Mouse (Mus musculus) E14TG2a.4 (cell line): ENCODE measurements around the gene Gm28048.
A peak's percentile ranks its signal among the peaks of the same experiment; 100 is the strongest.

Source experiments
- H3K27me3 ChIP-seq: 2 replicates; pipeline ENCODE4 v1.6.1; 2014; ENCODE audit warnings: low read length, control low read depth; ENCODE audit not compliant: insufficient read depth
- H3K36me3 ChIP-seq: 2 replicates; pipeline ENCODE4 v1.6.1; 2014; ENCODE audit warnings: low read length, control low read depth; ENCODE audit not compliant: insufficient read depth
- H3K4me1 ChIP-seq: replicated peaks from 2 replicates; pipeline ENCODE4 v1.6.1; 2014; ENCODE audit warnings: low read depth, low read length, control low read depth
- H3K4me3 ChIP-seq: replicated peaks from 2 replicates; pipeline ENCODE4 v1.5.1; 2014; ENCODE audit warnings: mild to moderate bottlenecking, low read length
- H3K9me3 ChIP-seq: 2 replicates; pipeline ENCODE4 v1.6.1; 2014; ENCODE audit warnings: low read length, control low read depth
- CTCF ChIP-seq: conservative IDR thresholded peaks from 2 replicates; pipeline ENCODE4 v1.5.1; 2014; ENCODE audit warnings: low read length
- NANOG ChIP-seq: IDR thresholded peaks from 2 replicates; pipeline ENCODE4 v1.6.1; 2014; ENCODE audit warnings: borderline replicate concordance, low read length, mixed read lengths
- POU5F1 ChIP-seq: IDR thresholded peaks from 2 replicates; pipeline ENCODE4 v1.6.1; 2014; ENCODE audit warnings: low read length, borderline replicate concordance

Gm28048 gene

GRCm38 (mm10) chr11:22950131-22950530 is 31.8 kb downstream of the Gm28048 start:
- H3K4me1 ChIP-seq, result peaks cover 56% of the 10 kb centered on the region
- H3K36me3 ChIP-seq, result peaks cover 12% of the 10 kb centered on the region
- no peaks in the 10 kb centered on the region for H3K9me3 ChIP-seq
- H3K27me3 ChIP-seq, result no peaks in the 10 kb centered on the region
- no peak overlapping the region for H3K4me3 ChIP-seq
- TF ChIP-seq POU5F1 (no peak), CTCF (peak; percentile 52), NANOG (no peak)

- Histone ChIP-seq H3K9me3 (no peaks in the 10 kb centered on the region), H3K27me3 (no peaks in the 10 kb centered on the region), H3K4me3 (no peak overlapping the region; the same call in 1 of the 2 replicates), H3K36me3 (peaks cover 9% of the 10 kb centered on the region; the same call in 1 of the 2 replicates), H3K4me1 (peaks cover 64% of the 10 kb centered on the region)
- TF ChIP-seq POU5F1 (no peak), CTCF (no peak), NANOG (no peak)
Observed at GRCm38 (mm10) chr11:22949101-22949500, 32.8 kb downstream of the Gm28048 start.

DNA sequence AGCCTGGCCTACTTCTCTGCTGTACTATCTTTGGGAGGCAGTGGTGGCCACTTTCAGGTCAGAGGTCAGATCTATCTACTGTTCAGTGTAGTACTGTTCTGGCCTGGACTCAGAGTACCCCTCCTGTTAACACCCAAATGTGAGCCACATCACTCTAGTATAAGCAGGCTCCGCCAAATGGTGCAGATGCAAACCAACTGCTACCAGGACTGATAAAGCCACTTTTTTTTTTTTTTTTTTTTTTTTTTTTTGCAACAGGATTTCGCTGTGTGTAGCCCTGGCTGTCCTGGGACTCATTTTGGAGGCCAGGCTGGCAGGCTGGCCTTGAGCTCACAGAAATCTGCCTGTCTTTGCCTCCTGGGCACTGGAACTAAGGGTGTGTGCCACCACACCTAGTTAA is 42.9 kb downstream of the Gm28048 start:
- Histone ChIP-seq H3K9me3 (no peaks in the 10 kb centered on the region), H3K27me3 (no peaks in the 10 kb centered on the region), H3K4me3 (no peak overlapping the region), H3K4me1 (peaks cover 48% of the 10 kb centered on the region), H3K36me3 (no peaks in the 10 kb centered on the region)
- no peak for TF ChIP-seq NANOG
- TF ChIP-seq CTCF, result no peak
- no peak for TF ChIP-seq POU5F1

- H3K36me3 ChIP-seq, result no peaks in the 10 kb centered on the region
- H3K27me3 ChIP-seq, result no peaks in the 10 kb centered on the region
- TF ChIP-seq NANOG (no peak), POU5F1 (no peak), CTCF (no peak)
- H3K4me1 ChIP-seq, result peaks cover 44% of the 10 kb centered on the region
- H3K9me3 ChIP-seq, result no peaks in the 10 kb centered on the region
- H3K4me3 ChIP-seq, result no peak overlapping the region
Observed at GRCm38 (mm10) chr11:22937716-22938316, 44.1 kb downstream of the Gm28048 start.

GRCm38 (mm10) chr11:22936446-22937125 is 45.3 kb downstream of the Gm28048 start:
- no peaks in the 10 kb centered on the region for H3K36me3 ChIP-seq
- no peak for TF ChIP-seq NANOG
- no peak for TF ChIP-seq CTCF
- no peak for TF ChIP-seq POU5F1
- no peak overlapping the region for H3K4me3 ChIP-seq
- no peaks in the 10 kb centered on the region for H3K9me3 ChIP-seq
- H3K4me1 ChIP-seq, result peaks cover 44% of the 10 kb centered on the region
- H3K27me3 ChIP-seq, result no peaks in the 10 kb centered on the region

GRCm38 (mm10) chr11:22932167-22932566 is 49.7 kb downstream of the Gm28048 start:
- TF ChIP-seq NANOG, result no peak
- TF ChIP-seq POU5F1, result no peak
- no peak for TF ChIP-seq CTCF
- peaks cover 58% of the 10 kb centered on the region for H3K4me1 ChIP-seq
- no peak overlapping the region for H3K4me3 ChIP-seq
- H3K27me3 ChIP-seq, result no peaks in the 10 kb centered on the region
- peaks cover 3% of the 10 kb centered on the region; the same call in 1 of the 2 replicates for H3K36me3 ChIP-seq
- no peaks in the 10 kb centered on the region for H3K9me3 ChIP-seq

- Histone ChIP-seq H3K27me3 (no peaks in the 10 kb centered on the region), H3K4me3 (no peak overlapping the region), H3K9me3 (no peaks in the 10 kb centered on the region), H3K36me3 (peaks cover 3% of the 10 kb centered on the region; the same call in 1 of the 2 replicates), H3K4me1 (peaks cover 51% of the 10 kb centered on the region)
- TF ChIP-seq POU5F1 (no peak), NANOG (no peak), CTCF (no peak)
Observed at GRCm38 (mm10) chr11:22931320-22931905, 50.5 kb downstream of the Gm28048 start.

DNA sequence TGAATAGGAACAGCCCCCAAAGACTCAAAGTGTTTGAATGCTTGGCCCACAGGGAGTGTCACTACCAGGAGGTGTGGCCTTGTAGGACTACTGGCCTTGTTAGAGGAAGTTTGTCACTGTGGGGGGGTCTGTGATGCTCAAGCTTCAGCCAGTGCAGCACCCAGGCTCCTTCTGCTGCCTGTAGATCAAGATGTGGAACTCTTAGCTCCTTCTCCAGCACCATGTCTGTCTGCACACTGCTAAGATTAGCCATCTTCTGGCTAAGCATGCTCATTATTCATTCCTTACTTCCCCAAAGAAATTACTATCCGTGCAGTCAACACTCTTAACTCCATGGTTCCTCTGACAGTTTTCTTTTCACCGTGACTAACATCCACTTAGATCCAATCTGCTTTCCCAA is 51.8 kb downstream of the Gm28048 start:
- Histone ChIP-seq H3K4me1 (peaks cover 38% of the 10 kb centered on the region), H3K27me3 (no peaks in the 10 kb centered on the region), H3K9me3 (no peaks in the 10 kb centered on the region), H3K36me3 (peaks cover 3% of the 10 kb centered on the region; the same call in 1 of the 2 replicates), H3K4me3 (no peak overlapping the region)
- TF ChIP-seq CTCF (no peak), NANOG (no peak), POU5F1 (no peak)
